Mouse (Mus musculus) midbrain, embryonic 11.5 days (tissue): ENCODE measurements around the gene Hras. TPM values are rescaled to one million over a fixed set of nuclear protein-coding genes. Genes with fewer than 3 reads are reported as not detected.
A peak's percentile ranks its signal among the peaks of the same experiment; 100 is the strongest.

Experiments used
- ATAC-seq: fragments of 200-750 bp; cut with Nextera tagmentation; 2 replicates; pipeline ENCODE4 v1.8.0; 2017; ENCODE audit warnings: moderate TSS enrichment, moderate library complexity; ENCODE audit not compliant: low FRiP score
- DNase-seq: peaks from one replicate; pipeline ENCODE4 v3.0.0; 2015; ENCODE audit warnings: low spot score; ENCODE audit errors: missing footprints
- H3K27ac ChIP-seq: fragments of 300-500 bp; sonication (generic); 2 replicates; pipeline ENCODE4 v1.5.1; 2014; ENCODE audit warnings: low read depth, low read length
- H3K27me3 ChIP-seq: fragments of 300-500 bp; sonication (generic); 2 replicates; pipeline ENCODE4 v1.6.1; 2014; ENCODE audit warnings: mild to moderate bottlenecking, low read length, moderate library complexity, mixed read lengths; ENCODE audit not compliant: control insufficient read depth, insufficient read depth
- H3K36me3 ChIP-seq: fragments of 300-500 bp; sonication (generic); 2 replicates; pipeline ENCODE4 v1.6.1; 2014; ENCODE audit warnings: mild to moderate bottlenecking, low read length, moderate library complexity, mixed read lengths; ENCODE audit not compliant: control insufficient read depth, insufficient read depth
- H3K4me1 ChIP-seq: fragments of 300-500 bp; sonication (generic); 2 replicates; pipeline ENCODE4 v1.6.1; 2014; ENCODE audit warnings: low read length; ENCODE audit not compliant: control insufficient read depth, insufficient read depth
- H3K4me2 ChIP-seq: fragments of 300-500 bp; sonication (generic); 2 replicates; pipeline ENCODE4 v1.6.1; 2014; ENCODE audit warnings: mild to moderate bottlenecking, moderate library complexity
- H3K4me3 ChIP-seq: fragments of 300-500 bp; sonication (generic); 2 replicates; pipeline ENCODE4 v1.5.1; 2014; ENCODE audit warnings: low read depth, low read length
- H3K9ac ChIP-seq: fragments of 300-500 bp; sonication (generic); 2 replicates; pipeline ENCODE4 v1.6.1; 2014; ENCODE audit warnings: low read length
- H3K9me3 ChIP-seq: fragments of 300-500 bp; sonication (generic); 2 replicates; pipeline ENCODE4 v1.6.1; 2016; ENCODE audit warnings: low read length; ENCODE audit not compliant: control insufficient read depth
- WGBS: fragments of 180-500 bp; shearing (Covaris S2); extraction: QIAGEN DNeasy Blood & Tissue Kit; methylation state at CpG from one replicate; pipeline ENCODE4 v1.1.7; 2014; 5-methylcytosine and 5-hydroxymethylcytosine counted together
- polyA plus RNA-seq: library from polyadenylated mRNA; unstranded; fragments of >200 nt; fragmentation: Nextera tagmentation; extraction: Ambion mirVana; gene quantifications from 2 replicates; pipeline ENCODE4 v1.2.1, GENCODE M21; 2014

Gene Hras
- polyA plus RNA-seq, 1 experiment from 2014 or later = 103 TPM

DNA sequence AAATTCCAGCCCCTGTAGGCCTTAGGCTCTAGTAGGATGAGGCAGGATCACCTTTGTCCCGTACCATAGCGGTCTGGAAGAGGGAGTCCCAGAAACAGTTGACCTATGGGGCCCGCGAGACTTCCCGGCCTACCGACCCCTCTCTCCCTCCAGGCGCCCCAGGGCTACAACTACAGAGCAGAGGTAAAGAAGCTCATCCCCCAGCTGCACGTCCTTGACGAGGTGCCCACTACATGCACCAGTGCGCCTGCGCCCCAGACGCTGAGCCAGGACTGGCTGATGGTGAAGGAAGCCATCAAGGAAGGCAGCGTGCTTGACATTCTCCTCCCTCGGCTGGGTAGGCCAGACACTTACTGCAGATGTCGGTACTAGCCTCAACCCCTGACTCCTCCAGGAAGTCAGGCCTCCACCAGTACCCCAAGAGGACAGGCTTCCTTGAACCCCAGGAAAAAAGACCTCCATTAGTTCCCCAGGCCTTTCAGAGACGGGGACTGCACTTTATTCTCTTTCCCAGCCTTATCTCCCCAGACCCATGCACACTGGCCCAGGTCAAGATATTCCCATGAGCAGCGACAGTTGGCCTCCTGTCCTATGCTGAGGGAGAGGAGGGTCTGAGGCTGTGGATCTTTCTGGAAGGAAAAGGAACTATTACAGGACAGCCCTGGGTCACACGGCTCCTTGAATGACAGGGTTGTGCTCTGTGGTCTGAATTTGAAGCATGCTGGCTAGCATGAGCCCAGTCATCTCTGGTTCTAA is 12.6 kb upstream of the Hras start:
- ATAC-seq (no peak), DNase-seq (no peak)
- no peaks in the 10 kb centered on the region for H3K4me1 ChIP-seq
- no peak overlapping the region for H3K9ac ChIP-seq
- H3K4me2 ChIP-seq = no peak overlapping the region
- H3K27me3 ChIP-seq = no peaks in the 10 kb centered on the region
- no peaks in the 10 kb centered on the region for H3K9me3 ChIP-seq
- H3K27ac ChIP-seq = no peak overlapping the region
- H3K36me3 ChIP-seq = no peaks in the 10 kb centered on the region
- H3K4me3 ChIP-seq = no peak overlapping the region
- 89% methylated on average over 18 of the region's 18 CpGs for WGBS

DNA sequence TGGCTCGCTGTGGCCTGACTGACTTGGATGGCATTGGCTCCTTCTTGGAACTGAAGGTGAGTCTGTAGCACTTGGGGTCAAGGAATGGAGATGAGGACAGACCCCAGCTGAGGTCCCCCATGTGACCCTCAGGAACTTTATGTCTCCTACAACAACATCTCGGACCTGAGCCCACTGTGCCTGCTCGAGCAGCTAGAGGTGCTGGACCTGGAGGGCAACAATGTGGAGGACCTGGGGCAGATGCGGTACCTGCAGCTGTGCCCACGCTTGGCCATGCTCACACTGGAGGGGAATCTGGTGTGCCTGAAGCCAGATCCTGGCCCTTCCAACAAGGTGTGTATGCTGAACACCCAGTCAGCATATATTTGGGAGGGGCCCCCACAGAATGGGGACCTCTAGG is 11.7 kb upstream of the Hras start:
- H3K36me3 ChIP-seq = no peaks in the 10 kb centered on the region
- no peak overlapping the region for H3K4me3 ChIP-seq
- H3K27ac ChIP-seq = no peak overlapping the region
- WGBS = 90% methylated on average over 5 of the region's 5 CpGs
- DNase-seq = no peak
- no peak for ATAC-seq
- H3K9ac ChIP-seq = no peak overlapping the region
- no peaks in the 10 kb centered on the region for H3K27me3 ChIP-seq
- no peaks in the 10 kb centered on the region for H3K4me1 ChIP-seq
- no peak overlapping the region for H3K4me2 ChIP-seq
- no peaks in the 10 kb centered on the region for H3K9me3 ChIP-seq

DNA sequence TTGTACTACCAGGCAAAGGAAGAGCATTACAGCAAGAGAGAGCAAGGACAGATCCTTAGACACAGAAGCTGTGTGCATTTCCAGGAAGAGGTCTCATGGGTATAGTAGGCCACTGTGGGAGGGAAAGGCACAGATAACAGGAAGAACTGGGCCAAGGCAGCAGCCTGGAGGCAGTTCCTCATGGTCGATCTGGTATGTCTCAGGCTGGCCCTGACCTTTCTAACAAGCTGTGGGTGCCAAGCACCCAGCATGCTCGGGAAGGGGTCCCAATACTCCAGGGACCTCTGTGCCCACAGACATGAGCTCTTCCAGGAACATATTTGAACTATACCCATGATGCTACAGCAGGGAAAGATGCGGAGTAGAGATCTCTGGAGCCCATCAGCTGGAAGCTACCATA is 10.7 kb upstream of the Hras start:
- H3K9me3 ChIP-seq = no peaks in the 10 kb centered on the region
- H3K27me3 ChIP-seq = no peaks in the 10 kb centered on the region
- no peak overlapping the region for H3K27ac ChIP-seq
- no peak overlapping the region for H3K4me2 ChIP-seq
- no peaks in the 10 kb centered on the region for H3K4me1 ChIP-seq
- no peaks in the 10 kb centered on the region for H3K36me3 ChIP-seq
- H3K4me3 ChIP-seq = no peak overlapping the region
- ATAC-seq (no peak), DNase-seq (no peak)
- WGBS = 72% methylated on average over 3 of the region's 3 CpGs
- H3K9ac ChIP-seq = no peak overlapping the region

DNA sequence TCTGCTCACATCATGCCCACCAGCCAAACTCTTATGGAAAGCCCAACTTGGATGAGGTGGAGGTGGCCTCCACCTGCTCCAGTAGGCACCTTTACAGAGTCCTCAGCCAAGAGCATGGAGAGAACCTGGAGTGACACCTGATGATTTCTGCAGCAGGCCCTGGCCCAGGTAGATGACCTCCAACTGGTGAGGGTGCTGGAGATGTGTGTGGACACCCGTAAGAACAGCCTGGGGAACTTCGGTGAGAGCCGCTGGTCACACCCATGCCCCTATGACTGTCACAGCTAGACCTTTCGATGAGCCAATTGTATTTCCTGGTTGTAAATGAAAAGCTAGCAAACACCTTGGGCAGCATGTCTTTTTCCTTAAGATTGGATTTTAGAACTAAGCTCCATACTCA is 4.3 kb upstream of the Hras start:
- Histone ChIP-seq H3K4me3 (no peak overlapping the region), H3K4me2 (no peak overlapping the region), H3K27me3 (no peaks in the 10 kb centered on the region), H3K36me3 (no peaks in the 10 kb centered on the region), H3K27ac (no peak overlapping the region), H3K9me3 (no peaks in the 10 kb centered on the region), H3K4me1 (peaks cover 4% of the 10 kb centered on the region), H3K9ac (no peak overlapping the region)
- DNase-seq (peak; percentile 21), ATAC-seq (no peak)
- 92% methylated on average over 4 of the region's 4 CpGs for WGBS

DNA sequence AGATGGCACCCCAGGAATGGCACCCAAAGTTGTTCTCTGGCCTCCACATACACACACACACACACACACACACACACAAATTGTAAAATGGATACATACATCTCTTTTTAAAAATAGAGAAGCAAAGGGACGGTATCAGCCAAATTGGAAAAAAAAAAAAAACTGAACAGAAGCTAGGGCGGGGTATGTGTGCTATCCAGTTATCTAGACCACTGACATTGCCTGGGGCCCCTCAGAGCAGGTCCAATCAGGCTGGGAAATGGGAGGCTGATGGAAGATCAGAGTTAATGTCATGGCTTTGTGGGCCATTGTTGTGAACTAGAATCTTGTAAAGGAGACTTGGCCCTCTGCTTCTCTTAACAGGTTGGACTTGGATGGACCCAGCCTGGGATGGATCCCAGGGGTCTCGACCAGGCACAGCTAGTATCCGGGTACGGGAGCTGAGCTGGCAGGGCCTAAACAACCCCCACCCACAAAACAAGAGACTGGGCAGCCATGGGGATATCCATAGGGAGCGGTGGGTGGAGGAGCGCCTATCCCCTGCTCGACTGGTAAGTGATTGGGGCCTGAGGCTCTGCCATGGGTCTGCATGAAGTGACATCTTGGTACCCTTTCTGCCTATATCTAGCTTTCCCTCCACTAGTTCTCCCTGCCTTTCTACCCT is 2.9 kb upstream of the Hras start:
- H3K27ac ChIP-seq = no peak overlapping the region
- no peaks in the 10 kb centered on the region; the same call in 1 of the 2 replicates for H3K36me3 ChIP-seq
- no peak overlapping the region for H3K9ac ChIP-seq
- H3K4me1 ChIP-seq = peaks cover 10% of the 10 kb centered on the region
- no peaks in the 10 kb centered on the region for H3K27me3 ChIP-seq
- H3K4me3 ChIP-seq = no peak overlapping the region
- H3K9me3 ChIP-seq = no peaks in the 10 kb centered on the region
- H3K4me2 ChIP-seq = no peak overlapping the region
- 89% methylated on average over 8 of the region's 8 CpGs for WGBS
- DNase-seq = peak; percentile 71
- no peak for ATAC-seq

DNA sequence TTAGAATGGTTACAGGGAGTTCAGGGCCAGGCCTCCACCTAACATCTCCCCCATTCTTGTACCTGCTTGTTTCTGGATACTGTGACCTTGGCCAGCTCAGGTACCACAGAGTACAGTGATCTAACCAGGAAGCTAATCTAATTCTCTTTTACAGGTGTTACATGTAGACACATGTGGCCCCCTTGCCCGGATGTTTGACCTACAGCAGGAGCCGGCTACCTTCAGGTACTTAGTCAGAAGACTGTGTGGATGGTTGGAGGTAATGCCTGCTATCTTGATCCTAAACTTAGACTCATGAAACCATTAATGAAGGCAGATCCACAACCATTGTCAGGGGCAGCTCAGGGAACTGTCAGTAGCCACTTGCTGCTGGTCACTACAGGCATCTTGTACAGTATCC is 1.9 kb upstream of the Hras start:
- WGBS = 97% methylated on average over 2 of the region's 2 CpGs

DNA sequence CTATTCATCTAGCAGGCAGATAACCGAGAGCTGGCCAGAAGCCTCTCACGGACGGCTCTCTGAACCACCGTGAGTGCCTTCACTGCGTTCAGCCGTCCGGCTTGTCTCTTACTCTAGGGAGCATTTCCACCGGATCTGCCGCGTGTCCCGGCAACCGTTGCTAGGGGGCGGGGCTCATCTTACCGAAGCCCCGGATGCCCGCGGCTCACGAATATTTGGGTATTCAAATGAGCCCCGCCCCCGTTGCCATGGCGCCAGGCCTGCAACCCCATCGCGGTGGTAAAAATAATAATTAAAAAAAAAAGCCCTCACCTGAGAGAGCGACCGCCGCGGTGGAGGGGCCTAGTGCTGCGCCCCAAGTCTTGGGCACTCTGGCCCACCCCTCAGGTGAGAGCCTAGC is 1.0 kb upstream of the Hras start:
- WGBS = under 1% methylated on average over 28 of the region's 28 CpGs
- Histone ChIP-seq H3K9ac (peak overlapping the region; percentile 48), H3K4me3 (peak overlapping the region; percentile 92), H3K4me2 (peak overlapping the region; percentile 99), H3K27me3 (no peaks in the 10 kb centered on the region), H3K9me3 (no peaks in the 10 kb centered on the region), H3K4me1 (peaks cover 10% of the 10 kb centered on the region), H3K27ac (peak overlapping the region; percentile 28; the same call in 1 of the 2 replicates), H3K36me3 (peaks cover 4% of the 10 kb centered on the region; the same call in 1 of the 2 replicates)
- ATAC-seq = peak; percentile 51
- DNase-seq = peak; percentile 99

More for the DNA sequence above, 1.9 kb upstream of the Hras start:
- Histone ChIP-seq H3K27me3 (no peaks in the 10 kb centered on the region), H3K4me1 (peaks cover 10% of the 10 kb centered on the region), H3K9me3 (no peaks in the 10 kb centered on the region), H3K9ac (no peak overlapping the region), H3K4me3 (no peak overlapping the region), H3K27ac (no peak overlapping the region), H3K36me3 (no peaks in the 10 kb centered on the region; the same call in 1 of the 2 replicates), H3K4me2 (no peak overlapping the region)
- DNase-seq = no peak
- ATAC-seq = no peak

DNA sequence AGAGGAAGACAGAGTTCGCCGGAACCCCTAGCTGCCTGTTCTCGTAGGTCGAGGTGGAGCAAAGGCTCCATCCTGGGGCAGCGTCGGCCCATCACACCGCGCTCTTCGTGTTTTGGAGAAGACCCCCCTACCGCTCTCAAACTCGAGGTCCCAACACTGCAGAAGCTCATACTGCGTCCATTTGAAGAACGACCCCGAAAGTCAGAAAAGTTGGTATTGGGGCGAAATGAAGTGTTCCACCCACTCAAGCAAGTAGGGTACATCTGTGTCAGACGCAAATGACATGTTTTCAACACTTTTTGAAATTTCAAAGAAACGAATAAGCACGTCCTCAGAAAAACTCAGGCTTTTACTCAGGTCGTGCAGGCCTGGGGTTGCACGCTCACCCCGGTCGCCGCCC is 604 bp upstream of the Hras start:
- Histone ChIP-seq H3K4me2 (peak overlapping the region; percentile 99), H3K36me3 (peaks cover 4% of the 10 kb centered on the region; the same call in 1 of the 2 replicates), H3K27ac (peak overlapping the region; percentile 71), H3K9ac (peak overlapping the region; percentile 34), H3K4me3 (peak overlapping the region; percentile 92), H3K4me1 (peaks cover 10% of the 10 kb centered on the region), H3K27me3 (no peaks in the 10 kb centered on the region), H3K9me3 (no peaks in the 10 kb centered on the region)
- DNase-seq (no peak), ATAC-seq (no peak)
- WGBS = 0% methylated on average over 23 of the region's 23 CpGs

DNA sequence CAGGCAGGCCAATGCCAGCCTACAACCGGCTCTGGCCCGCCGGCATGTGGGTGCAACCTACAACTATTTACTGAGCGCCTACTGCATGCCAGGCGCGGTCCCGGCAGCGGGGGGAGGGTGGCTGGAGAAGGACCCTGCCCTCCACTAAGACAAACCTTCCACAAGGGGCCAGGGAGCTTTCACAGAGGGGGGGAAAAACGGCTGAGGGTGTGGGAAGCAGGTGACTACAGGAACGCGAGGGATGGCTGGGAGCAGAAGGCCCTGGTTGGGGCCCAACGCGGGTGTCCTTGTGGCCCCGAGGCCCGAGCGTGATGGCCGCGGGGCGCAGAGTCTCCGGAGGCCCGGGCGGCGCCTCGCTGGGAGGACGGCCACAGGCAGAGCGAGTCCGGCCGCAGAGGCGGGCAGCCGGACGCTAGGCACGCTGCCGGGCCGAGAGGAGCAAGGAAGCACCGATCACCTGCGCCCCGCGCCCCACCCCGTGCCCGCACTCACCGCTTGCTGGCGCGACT is 403 bp downstream of the Hras start:
- DNase-seq (peak; percentile 92), ATAC-seq (no peak)
- no peaks in the 10 kb centered on the region for H3K9me3 ChIP-seq
- peak overlapping the region; percentile 99 for H3K4me2 ChIP-seq
- H3K4me3 ChIP-seq = peak overlapping the region; percentile 92
- peaks cover 4% of the 10 kb centered on the region; the same call in 1 of the 2 replicates for H3K36me3 ChIP-seq
- H3K4me1 ChIP-seq = peaks cover 10% of the 10 kb centered on the region
- H3K27me3 ChIP-seq = no peaks in the 10 kb centered on the region
- under 1% methylated on average over 29 of the region's 43 CpGs for WGBS
- peak overlapping the region; percentile 61 for H3K27ac ChIP-seq
- peak overlapping the region; percentile 78 for H3K9ac ChIP-seq
